Mouse (Mus musculus): ENCODE data around the gene Srpr. TPM values are rescaled to one million over a fixed set of nuclear protein-coding genes. Genes with fewer than 3 reads are reported as not detected.

The Srpr gene
- polyA plus RNA-seq, 1 experiment = 70.1 TPM

DNA sequence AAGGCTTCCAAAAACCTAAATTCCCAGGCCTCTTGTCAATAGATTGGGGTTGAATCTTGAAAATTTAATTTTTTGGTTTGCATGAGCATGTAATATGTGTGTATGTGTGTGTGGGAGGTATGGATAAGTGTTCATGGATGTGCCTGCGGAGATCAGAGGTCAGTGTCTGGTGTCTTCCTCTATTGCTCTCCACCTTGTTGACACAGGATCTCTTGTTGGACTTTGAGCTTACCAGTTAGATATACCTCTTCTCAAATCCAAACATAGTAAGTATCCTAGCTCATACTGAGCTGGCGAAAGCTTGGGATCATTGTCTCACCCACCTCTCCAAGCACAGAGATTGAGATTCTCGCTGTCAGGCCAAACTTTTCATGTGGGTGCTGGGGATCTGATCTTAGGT, 90.4 kb downstream of the Srpr start:
- Histone ChIP-seq H3K36me3 (ENCODE audit: control insufficient read depth, insufficient read depth, low read length) (no peaks in the 10 kb centered on the region), H3K4me1 (replicated peaks; ENCODE audit: control insufficient read depth, insufficient read depth, low read length) (no peaks in the 10 kb centered on the region), H3K4me3 (ENCODE audit: control insufficient read depth, insufficient read depth, low read length) (no peak overlapping the region), H3K27ac (ENCODE audit: control insufficient read depth, insufficient read depth, low read length) (no peak overlapping the region), H3K27me3 (ENCODE audit: control insufficient read depth, insufficient read depth, low read length) (no peaks in the 10 kb centered on the region)
- 97% methylated on average over 3 of the region's 3 CpGs for WGBS
- TF ChIP-seq CTCF (IDR thresholded peaks at IDR 0.05; ENCODE audit: borderline replicate concordance, control insufficient read depth, extremely low read depth, insufficient read depth, low read length, poor library complexity) (no peak), POLR2A (IDR thresholded peaks at IDR 0.05; ENCODE audit: control insufficient read depth, extremely low read depth, insufficient read depth, low read length, poor library complexity) (no peak)
- DNase-seq = no peak

DNA sequence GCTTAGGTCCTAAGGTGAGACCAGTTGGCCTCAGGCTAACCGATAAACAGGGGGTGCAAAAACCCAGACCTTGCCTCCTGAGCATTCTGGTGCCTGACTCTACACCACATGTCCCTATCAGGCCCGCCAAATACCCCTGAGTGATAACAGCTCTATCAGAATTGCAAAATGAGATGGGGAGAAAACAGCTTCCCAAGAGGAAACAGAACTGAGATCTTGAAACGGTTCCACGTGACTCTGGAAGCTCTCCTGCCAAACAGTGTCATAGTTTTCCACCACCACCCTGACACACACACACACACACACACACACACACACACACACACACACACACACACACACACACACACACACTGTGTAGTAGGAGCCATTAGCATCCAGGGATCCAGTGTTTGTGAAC, 90.9 kb downstream of the Srpr start:
- no peaks in the 10 kb centered on the region for H3K27me3 ChIP-seq (ENCODE audit: control insufficient read depth, insufficient read depth, low read length)
- no peaks in the 10 kb centered on the region for H3K4me1 ChIP-seq (replicated peaks; ENCODE audit: control insufficient read depth, insufficient read depth, low read length)
- H3K36me3 ChIP-seq (ENCODE audit: control insufficient read depth, insufficient read depth, low read length) = no peaks in the 10 kb centered on the region
- no peak for TF ChIP-seq POLR2A (IDR thresholded peaks at IDR 0.05; ENCODE audit: control insufficient read depth, extremely low read depth, insufficient read depth, low read length, poor library complexity)
- TF ChIP-seq CTCF (IDR thresholded peaks at IDR 0.05; ENCODE audit: borderline replicate concordance, control insufficient read depth, extremely low read depth, insufficient read depth, low read length, poor library complexity) = no peak
- H3K4me3 ChIP-seq (ENCODE audit: control insufficient read depth, insufficient read depth, low read length) = no peak overlapping the region
- WGBS = 89% methylated on average over 4 of the region's 4 CpGs
- DNase-seq = no peak
- H3K27ac ChIP-seq (ENCODE audit: control insufficient read depth, insufficient read depth, low read length) = no peak overlapping the region

DNA sequence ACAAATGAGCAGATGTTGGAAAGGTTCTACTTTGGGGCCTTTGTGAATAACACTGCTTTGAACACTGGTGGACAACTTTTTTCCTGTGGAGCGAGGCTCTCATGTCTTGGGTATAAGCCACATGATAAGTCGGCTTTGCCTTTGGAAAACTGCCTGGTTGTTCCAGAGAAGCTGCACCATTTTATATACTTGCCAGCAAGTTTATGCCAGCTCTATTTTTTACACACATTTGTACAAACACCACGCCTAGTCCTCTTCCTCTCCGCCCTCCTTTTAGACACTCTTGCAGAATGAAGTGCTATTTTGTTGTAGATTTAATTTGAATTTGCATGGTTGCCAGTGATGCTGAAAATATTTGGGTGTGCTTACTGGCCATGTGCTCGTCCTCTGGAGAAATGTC, 93.5 kb downstream of the Srpr start:
- no peak overlapping the region for H3K4me3 ChIP-seq (ENCODE audit: control insufficient read depth, insufficient read depth, low read length)
- DNase-seq = no peak
- WGBS = 87% methylated on average over 5 of the region's 5 CpGs
- TF ChIP-seq CTCF (IDR thresholded peaks at IDR 0.05; ENCODE audit: borderline replicate concordance, control insufficient read depth, extremely low read depth, insufficient read depth, low read length, poor library complexity) = no peak
- TF ChIP-seq POLR2A (IDR thresholded peaks at IDR 0.05; ENCODE audit: control insufficient read depth, extremely low read depth, insufficient read depth, low read length, poor library complexity) = no peak
- no peaks in the 10 kb centered on the region for H3K4me1 ChIP-seq (replicated peaks; ENCODE audit: control insufficient read depth, insufficient read depth, low read length)
- H3K27ac ChIP-seq (ENCODE audit: control insufficient read depth, insufficient read depth, low read length) = no peak overlapping the region
- no peaks in the 10 kb centered on the region for H3K36me3 ChIP-seq (ENCODE audit: control insufficient read depth, insufficient read depth, low read length)
- H3K27me3 ChIP-seq (ENCODE audit: control insufficient read depth, insufficient read depth, low read length) = no peaks in the 10 kb centered on the region

Other genes with a start within 250 kb of the Srpr start
- 8.9 and 10.4 TPM in 2 replicates for gene St3gal4, start 80.9 kb upstream of the Srpr start, polyA plus RNA-seq (2012; rRNA removed)
- gene Dcps, start 24.1 kb upstream of the Srpr start, polyA plus RNA-seq (2012; rRNA removed) = 60.5 and 65.2 TPM in 2 replicates
- 3.2 and 5.2 TPM in 2 replicates for gene Tirap, start 116 bp downstream of the Srpr start, polyA plus RNA-seq (2012; rRNA removed)
- gene Foxred1, start 10.9 kb downstream of the Srpr start, polyA plus RNA-seq (2012; rRNA removed) = 27.0 and 28.5 TPM in 2 replicates
- gene Fam118b, start 67.6 kb downstream of the Srpr start, polyA plus RNA-seq (2012; rRNA removed) = 13.4 and 20.6 TPM in 2 replicates
- 22.9 and 23.4 TPM in 2 replicates for gene Rpusd4, start 67.7 kb downstream of the Srpr start, polyA plus RNA-seq (2012; rRNA removed)
- gene Cdon, start 221.0 kb downstream of the Srpr start, polyA plus RNA-seq (2012; rRNA removed) = 8.7 and 8.8 TPM in 2 replicates

Data from thymus, adult 2 months (tissue).